Mouse (Mus musculus): ENCODE measurements around the gene Gm20931. TPM values are rescaled to one million over a fixed set of nuclear protein-coding genes. Genes with fewer than 3 reads are reported as not detected.

Gm20931 gene
- not detected for polyA plus RNA-seq (2014; fragmentation: Illumina TruSeq; extraction: RNeasy Lipid Tissue Mini Kit (QIAGEN cat#74804); ENCODE audit: insufficient read depth, low read depth, low replicate concordance)

DNA sequence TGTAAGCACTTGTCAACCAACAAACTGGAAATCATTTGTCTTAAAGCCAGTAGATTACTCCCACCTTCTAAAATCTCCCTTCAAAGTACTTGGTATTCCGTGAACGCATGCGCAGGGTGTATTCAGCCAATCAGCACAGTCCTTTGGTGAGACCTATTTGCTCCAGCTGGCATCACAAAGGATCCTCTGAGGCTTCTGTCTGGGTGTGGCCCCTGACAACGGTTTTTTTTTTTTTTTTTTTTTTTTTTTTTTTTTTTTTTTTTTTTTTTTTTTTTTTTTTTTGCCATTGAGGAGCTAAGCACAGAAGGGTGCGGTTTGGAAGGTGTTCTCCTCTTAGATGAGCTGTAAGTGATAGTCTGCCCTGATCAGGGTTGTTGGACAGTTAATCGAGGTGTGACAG is at the start of gene Gm20931:
Gene Gm20931 (plus strand): TSS at position 301 of the 400 bp plus-strand sequence.

